Mouse (Mus musculus): ENCODE data around the gene Casp14.
"Not testable (repeated sequence)": the region's sequence is repeated elsewhere in the genome, so short reads cannot be mapped to it uniquely, and the experiment has no call there.

Gene Casp14

DNA sequence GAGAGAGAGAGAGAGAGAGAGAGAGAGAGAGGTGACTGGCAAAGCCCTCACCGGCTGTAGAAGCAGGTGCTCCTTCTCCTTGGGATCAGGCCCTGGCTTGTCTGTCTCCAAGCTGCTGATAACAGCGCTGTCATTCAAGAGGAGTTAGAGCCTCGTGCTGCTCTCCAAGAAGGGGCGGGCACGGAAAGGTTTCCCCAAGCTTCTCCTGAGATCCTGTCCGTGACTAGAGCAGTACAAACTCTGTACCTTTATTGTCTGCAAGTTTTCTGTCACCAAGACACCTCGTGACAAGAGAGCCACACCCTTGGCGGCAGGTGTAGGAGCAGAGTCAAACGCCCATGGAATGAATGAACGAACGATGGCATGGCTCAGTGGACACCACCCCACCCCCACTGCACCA, at the start of gene Casp14:
TSS of gene Casp14 (minus strand) at position 239 of the 400 bp plus-strand sequence.
- no peak for DNase-seq (ENCODE audit: low read depth)

DNA sequence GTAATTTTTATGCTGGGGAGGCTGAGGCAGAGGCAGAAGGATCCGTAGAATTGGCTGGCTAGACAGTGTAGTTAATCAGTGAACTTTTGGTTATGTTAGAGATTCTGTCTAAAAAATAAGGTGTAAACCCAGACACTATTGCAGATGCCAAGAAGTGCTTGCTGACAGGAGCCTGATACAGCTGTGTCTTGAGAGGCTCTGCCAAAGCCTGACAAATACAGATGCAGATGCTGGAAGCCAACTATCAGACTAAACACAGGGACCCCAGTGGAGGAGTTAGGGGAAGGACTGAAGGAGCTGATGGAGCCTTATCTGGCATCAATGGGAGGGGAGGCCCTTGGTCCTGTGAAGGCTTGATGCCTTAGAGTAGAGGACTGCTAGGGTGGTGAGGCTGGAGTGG, 47.5 kb upstream of the Casp14 start:
- no peak for DNase-seq (ENCODE audit: low read depth)

DNA sequence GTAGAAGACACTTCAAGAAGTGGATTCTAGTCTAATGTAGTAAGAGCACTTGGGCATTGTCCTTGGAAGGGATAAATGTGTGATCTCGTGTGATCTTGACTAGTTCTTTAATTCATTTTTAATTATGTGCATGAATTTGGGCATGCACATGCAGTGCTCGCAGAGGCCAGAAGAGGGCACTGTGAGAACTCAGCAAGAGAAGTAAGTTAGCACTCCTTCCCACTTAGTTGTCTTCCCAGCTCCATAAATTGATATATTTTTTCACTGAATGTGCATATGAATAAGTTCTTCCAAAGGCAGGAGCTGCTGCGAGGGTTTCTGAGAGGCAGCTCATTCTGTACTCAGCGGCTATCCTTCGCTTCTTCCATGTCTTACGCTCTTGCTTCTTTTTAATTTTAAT, 37.9 kb upstream of the Casp14 start:
- peak; percentile 40 for DNase-seq (ENCODE audit: low read depth)

DNA sequence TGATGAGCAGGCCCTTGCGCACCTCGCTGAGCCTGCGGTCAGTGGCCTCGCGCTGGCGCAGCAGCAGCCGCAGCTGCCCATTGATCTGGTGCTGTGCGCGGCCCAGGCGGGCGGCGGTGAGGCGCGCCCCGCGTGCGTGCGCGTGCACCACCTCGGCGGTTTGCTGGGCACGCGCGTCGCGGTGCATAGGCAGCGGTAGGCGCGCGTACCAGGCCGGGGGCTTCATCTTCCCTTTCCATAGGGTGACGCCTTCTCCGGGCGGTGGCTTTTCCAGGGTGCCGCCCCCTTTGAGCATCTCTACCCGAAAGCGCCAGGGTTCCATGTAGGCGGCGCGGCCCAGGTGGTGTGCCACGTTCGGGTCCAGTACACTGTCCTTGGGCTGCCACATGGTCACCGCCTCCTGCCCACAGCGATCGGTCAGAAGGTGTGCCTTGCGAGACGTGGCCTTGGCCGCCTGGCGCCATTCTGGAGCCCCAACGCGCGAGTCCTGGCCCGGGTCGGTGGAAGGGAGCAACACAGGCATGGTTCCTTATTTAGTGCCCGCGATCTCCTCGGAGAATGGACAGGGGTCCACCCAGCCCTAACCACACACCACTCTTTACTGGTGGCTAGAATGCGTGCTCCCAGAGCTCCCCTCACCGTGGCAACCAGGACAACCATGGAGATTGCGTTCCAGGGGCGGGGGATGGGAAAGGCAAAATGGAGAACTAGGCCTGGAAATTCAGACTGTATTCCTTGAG, 34.5 kb upstream of the Casp14 start, which contains the start of gene Ccdc105:
TSS of gene Ccdc105 (minus strand) at position 614 of the 740 bp plus-strand sequence.
- no peak for DNase-seq (ENCODE audit: low read depth)

DNA sequence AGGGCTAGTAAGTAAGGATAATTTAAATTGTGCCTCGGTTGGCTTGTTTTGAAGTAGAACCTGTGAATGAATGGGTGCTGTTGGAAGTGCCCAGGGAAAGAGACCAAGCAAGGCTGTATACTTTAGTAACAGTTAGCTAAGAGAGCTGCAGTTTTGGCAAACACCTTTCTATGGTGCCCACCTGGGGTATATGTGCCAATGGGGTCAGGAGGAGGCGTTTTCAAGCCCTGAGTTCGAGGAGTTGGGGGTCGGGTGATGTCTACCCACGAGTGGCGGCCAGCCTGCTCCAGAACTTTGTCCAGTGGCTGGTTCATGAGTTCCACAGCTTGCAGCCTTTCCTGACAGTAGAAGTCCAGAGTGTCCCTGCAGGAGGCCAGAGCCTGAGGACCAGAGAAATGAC, 30.9 kb upstream of the Casp14 start:
- no peak for DNase-seq (ENCODE audit: low read depth)

DNA sequence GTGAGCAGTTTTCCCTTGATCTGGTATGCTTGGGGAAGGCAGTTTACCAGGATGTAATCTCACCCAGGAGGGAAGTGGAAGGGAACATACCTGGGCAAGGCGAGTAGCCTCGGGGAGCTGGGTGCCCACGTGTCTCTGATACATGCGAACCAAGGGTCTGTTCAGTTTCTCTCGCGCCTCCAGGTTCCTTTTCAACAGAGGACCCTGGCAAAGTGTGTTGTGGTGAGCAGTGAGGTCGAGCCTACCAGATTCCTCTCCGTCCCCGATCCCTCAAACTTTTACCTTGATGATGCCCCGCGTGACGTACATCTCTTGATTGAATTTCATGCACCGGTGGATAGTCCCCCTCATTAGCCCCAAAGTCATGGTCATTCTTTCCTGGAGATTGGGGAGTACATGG, 30.1 kb upstream of the Casp14 start:
- no peak for DNase-seq (ENCODE audit: low read depth)

DNA sequence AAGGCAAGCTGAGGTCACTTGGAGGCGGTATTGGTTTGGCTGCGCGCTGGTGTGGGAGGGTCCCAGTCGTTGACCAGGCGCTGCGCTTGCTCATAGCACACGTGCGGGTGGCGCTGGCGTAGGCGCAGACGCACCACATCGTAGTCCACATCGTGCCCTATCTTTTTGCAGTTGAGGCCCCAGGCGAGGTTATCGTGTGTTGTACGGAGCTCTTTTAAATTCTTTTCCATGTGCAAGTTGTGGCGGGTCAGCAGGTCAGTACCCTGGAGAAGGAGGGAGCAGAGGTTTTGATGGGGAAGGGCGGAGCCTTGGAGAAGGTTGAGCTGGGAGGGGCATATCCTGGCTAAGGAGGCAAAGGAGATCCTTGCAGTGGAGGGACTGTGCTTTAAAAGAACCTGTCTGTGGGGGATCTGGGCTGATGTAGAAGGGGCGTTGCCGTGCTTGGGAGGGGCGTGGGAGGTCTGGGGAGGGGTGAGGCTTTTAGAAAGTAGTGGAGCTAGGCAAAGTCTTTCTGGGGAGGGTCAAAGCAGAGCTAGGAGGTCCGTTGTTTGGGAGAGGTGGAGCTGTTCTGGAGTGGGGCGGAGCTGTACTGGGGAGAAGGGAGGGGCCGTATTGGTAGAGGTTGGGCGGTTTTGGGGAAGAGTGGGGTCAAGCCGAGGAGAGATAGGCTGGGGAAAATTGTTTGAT, 29.1 kb upstream of the Casp14 start:
- DNase-seq (ENCODE audit: low read depth): no peak

DNA sequence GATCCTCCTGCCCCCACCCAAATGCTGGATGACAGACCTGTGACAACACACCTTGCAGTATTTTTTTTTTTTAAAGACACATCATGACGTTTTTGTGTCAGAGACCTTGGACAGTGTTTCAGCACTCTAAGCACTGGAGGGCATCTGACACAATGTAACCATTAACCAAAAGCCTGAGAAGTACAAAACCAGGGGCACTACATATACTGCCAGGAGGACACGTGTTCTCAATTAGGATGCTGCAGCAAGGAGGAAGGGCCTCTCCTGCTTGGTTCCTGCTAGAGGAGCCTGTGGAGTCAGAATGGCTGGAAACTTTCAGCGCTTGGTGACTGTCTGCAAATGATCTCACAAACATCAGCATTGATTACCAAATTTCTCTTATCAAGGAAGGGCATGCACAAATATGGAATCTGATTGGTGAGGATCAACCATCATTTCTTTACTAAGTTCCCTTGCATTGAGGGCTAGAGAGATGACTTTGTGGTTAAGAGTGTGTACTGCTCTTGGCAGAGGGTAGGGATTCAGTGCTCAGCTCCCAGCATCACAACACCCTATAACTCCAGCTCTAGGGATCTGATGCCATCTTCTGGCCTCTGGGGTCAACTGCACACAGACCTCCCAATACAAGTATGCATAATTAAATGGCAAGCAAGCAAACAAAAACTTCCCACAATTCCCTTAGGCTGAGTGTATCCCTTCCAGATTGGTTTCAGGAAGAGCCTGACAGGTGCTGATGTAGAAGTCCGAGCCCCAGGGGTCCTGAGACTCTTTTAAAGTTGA, 27.5 kb upstream of the Casp14 start:
- DNase-seq (ENCODE audit: low read depth): peak; percentile 11

DNA sequence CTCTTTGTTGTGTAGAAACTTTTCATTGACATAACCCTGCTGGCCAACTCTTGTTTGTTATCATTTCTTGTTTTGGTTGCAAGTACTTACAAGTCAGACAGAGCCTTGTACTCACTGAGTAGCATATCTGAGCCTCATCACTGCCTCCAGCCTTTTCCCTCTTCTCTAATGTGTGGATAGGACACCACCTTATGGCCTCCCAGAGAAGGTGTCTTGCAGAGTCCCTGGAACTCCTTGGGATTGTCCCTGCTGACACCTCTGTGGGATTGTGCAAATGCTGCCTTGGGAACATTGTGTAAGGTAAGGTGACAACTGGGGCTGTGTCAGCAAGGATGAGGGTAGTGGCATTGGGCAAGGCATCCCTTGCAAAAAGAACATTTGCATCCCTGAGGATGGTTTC, 25.6 kb upstream of the Casp14 start:
- no peak for DNase-seq (ENCODE audit: low read depth)

DNA sequence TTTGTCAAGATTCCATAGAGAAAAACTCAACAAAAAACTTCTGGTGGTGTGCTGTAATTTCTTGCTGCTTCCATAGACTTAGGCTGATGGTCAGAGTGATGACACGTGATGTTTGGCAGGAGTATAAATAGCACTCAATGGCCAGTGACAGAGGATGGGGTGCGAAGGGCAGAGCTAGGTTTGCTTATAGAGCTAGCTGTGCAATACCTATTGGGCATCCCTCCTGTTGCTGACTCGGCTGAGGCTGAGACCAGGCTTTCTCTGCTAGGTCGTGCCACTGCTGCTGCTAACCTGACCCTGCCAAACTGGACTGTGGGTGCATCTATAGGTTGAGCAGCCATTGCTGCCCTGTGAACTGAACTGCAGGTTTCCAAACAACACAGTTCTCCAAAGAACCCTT, 21.7 kb upstream of the Casp14 start:
- no peak for DNase-seq (ENCODE audit: low read depth)

DNA sequence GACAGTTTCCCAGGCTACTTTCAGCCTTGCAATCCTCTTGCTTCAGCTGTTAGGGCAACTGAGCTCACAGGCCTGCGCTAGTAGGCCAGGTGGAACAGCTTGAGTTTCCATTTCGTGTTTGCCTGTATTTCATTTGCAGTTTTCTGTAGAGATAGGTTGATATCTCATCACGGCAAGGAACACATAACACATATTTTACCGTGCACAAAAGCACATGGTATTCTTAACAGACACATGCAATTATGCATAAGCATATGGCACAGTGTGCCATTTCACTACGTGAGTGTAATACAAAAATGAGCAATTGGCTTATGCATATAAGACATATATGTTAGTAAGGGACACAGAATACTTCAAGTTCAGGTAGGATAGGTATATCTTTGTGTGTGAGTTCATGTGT, 9.8 kb upstream of the Casp14 start:
- no peak for DNase-seq (ENCODE audit: low read depth)

DNA sequence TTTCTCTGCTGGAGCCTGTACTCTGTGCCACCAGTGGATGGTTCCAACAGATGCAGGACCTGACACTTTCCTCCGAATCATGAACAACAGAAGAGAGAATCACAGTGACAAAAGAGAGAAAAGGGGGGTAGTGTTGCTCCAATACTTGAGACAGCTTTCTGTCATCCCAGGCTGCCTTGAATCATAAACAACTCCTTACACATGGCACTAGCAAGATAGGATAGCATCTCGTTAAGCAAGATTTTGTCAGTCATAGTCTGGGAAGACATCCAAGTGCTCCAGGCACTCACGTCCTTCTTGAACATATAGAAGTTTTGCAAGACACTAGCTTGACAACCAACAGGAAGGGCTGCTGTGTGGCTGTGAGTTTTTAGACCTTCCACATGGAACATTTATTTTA, 8.9 kb upstream of the Casp14 start:
- DNase-seq (ENCODE audit: low read depth): peak; percentile 2

DNA sequence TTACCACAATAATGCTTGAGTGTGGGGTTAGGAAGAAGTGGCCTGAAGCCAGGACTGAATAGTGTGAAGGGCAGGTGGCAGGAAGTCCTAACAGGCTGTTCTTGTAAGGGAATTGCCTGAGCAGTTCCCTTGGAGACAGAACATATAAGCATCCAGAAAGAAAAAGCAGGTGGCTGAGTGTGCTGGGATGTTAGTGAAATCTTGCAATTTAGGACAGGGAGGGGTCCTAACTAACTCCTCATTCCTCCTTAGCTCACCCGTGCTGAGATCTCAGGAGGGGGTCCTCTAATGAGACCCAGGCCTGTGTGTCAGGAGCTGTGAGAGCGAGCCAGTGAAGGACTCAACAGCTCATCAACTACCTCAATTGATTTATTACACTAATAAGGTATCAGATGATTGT, 5.3 kb upstream of the Casp14 start:
- no peak for DNase-seq (ENCODE audit: low read depth)

DNA sequence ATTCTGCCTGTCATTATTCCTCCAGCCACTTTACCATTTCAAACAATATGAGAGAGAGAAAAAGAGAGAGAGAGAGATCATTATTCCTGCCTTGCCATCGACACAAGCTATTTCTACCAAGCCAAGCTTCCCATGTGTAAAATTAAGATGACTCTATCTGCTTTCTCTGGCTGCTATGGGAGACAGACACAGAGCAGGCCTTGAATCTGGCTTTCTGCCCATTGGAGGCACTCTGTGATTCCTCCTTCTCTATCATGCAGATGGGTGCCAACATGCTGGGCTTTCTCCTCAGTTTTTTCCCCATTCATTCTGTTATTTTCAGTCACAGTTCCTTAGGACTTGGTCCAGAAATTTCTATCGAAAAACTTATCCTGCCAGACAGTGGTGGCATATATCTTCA, 4.6 kb upstream of the Casp14 start:
- DNase-seq (ENCODE audit: low read depth): no peak

DNA sequence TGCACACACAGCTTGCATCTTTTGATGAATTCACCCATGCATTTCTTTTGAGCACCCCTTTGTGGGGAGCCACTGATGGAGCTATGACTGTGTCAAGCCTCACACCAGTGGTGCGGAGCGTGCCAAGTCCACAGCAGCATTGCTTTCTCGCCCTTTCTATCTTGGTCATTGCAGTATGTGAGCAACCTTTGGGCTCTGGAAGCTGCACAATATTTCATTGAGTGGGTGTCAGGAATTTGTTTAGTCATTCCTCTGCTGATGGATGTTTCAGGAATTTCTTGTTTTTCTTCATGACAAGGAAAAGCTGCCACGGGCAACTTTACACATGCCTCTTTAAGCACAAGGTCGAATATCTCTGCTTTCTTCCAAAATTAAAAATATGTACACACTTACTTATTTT, 3.9 kb upstream of the Casp14 start:
- no peak for DNase-seq (ENCODE audit: low read depth)

DNA sequence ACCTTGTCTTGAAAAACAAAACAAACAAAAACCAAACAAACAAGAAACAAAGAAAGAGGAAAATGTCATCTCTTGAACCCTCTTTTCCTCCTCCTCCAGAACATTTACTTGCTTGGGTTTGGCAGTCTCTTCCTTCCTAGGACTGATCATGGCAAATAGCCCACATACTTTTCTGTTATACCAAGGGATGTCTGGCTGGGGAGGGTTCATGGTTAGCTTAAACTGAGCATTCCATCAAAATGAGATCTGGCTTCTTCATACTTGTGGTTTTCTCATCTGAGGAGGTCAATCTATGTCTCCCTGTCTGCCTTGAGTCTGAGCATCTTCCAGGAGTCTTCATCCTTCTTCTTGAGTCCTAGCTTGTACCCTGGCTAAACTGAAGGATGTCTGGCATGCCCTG, 1.9 kb downstream of the Casp14 start:
- DNase-seq (ENCODE audit: low read depth): no peak

DNA sequence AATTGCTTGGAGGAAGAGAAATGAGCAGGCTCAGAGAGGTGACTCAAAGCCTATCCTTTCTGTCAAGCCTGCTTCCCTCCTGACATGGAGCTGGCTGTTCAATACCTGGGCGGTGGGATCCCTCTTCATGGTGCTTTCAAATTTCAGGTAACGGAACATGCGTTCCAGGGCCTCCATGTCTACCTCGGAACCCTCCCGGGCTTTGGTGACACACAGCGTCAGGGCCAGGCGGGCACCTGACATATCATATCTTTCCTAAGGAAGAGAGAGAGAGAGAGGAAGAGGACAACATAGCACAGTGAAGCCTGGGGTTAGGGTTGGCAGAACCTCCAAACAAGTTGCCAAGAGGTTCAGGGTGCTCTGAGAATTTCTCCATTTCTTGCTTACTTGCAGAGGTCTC, 2.9 kb downstream of the Casp14 start:
- DNase-seq (ENCODE audit: low read depth): no peak

DNA sequence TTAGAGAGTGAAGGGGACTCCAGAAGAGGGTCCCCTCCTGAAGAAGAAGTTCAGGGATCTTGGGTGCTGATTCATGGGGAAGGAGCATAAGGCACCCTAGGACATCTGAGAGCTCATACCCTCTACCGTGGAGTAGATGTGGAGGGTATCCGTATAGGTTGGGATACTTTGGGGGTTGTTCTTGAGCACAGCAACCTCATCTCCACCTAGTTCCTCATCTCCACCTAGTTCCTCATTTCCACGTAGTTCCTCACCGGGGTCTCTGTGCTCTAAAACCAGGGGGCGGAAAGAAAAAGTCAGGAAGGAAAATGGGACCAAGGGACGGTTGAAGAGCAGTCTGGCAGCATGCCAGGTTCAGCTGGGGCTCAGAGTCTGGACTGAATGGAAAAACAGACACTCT, 4.0 kb downstream of the Casp14 start:
- no peak for DNase-seq (ENCODE audit: low read depth)

DNA sequence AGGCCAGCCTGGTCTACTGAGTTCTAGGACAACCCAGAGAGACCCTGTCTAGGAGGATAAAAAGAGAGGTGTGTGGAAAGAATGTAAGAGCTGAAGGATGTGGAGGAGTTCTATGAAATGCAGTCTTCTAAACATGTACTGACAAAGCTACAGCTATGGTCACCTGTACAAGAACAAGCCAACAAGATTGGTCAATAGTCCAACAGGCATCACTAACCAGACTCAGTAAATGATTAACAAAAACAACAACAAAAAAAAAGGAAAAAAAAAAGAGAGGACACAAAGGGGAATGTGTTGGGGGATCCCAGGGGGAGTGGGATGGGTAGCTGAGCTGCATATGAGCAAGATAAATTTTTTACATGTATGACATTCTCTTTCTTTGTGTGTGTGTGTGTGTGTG, 7.4 kb downstream of the Casp14 start:
- DNase-seq (ENCODE audit: low read depth): no peak

DNA sequence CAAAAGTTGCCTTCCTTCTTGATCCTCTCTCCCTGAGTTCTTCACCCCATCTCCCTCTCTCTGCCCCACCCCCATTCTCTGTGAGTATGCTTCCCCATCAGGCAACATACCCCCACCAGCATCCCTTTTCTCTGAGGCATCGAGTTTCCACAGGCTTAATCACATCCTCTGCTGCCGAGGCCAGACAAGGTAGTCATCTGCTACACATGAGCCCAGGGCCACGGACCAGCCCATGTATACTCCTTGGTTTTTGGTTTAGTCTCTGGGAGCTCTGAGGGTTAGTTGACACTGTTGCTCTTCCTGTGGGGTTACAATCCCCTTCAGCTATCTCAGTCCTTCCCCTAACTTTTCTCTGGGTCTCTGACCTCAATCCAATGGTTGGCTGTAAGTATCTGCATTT, 17.2 kb downstream of the Casp14 start:
- no peak for DNase-seq (ENCODE audit: low read depth)

DNA sequence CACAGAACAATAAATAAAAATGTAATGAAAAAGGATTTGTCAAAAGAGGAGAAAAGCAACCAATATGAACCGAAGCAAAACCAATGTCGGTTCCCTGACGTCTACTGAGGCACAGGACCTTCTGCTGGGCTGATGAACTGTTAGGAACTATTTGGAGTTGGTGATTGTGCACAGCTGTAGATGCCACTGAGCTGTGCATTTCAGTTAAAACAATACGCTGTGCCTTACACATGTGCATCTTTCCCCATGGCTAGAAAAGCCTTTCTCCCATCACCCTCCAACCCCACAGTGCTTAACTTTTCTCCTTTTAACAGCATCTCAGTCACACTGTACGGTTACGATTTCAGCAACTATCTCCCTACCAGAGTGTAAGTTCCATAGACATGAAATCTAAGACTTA, 28.1 kb downstream of the Casp14 start:
- DNase-seq (ENCODE audit: low read depth): no peak

DNA sequence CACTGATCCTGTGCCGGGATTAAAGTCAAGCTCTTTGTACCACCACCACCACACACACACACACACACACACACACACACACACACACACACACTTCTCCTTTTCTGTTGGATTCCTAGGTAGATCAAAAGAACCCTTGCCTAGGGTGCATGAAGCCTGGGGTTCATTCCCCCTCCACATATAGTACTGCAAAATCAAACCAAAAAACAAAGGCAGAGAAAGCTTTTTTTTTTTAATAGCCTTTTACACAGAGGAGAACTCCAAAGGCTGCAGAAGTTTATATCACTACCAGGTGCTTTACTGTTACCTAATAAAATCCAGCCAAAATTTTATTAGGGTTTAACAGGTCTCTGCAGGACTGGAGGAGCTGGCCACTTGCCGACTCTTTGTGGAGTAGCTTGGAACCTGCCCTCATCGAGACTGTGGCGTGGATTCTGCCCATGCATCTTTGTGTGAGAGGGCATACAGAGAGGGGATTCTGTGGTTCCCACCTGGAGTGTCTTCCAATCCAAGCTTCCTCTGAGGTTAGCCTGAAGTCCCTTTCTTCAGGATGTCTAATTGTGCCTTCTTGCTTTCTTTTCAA, 31.0 kb downstream of the Casp14 start:
- no peak for DNase-seq (ENCODE audit: low read depth)

DNA sequence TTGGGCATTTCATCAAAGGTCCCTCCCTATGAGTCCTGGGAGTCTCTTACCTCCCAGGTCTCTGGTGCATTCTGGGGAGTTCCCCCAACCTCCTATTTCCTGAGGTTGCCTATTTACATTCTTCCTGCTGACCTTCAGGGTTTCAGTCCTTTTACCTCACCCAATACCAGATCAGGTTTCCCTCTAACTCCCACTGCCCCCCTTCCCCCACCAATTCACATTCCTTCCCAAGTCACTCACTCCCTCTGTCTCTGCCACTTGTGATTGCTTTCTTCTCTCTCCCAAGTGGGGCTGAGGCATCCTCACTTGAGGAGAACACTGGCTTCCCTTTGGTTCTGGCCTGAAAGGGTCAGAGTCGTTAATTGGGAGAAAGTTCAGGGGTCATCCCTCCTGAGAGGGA, 48.0 kb downstream of the Casp14 start:
- not testable (repeated sequence) for DNase-seq (ENCODE audit: low read depth)

Data from 416B (cell line).